Comparison of ENCODE assay signal across 9 mouse cellular contexts in genomic region chr15:82804708-82805639, GRCm38 (mm10). TPM values are rescaled to one million over a fixed set of nuclear protein-coding genes. Genes with fewer than 3 reads are reported as not detected.
DNase-seq lines count a peak whose midpoint lies in the region; ATAC-seq and TF ChIP-seq lines count a peak whose summit lies in the region.
"Had no signal": no experiment of that assay in that cellular context is flagged by ENCODE, and none has a peak within 500 bp of the region (broad histone marks: within the 10 kb centered on the region; RNA-seq: fewer than 3 reads in every experiment).

No protein-coding gene starts in this region.

- H3K9me3 ChIP-seq in ES-Bruce4 (replicated peaks; ENCODE audit: control insufficient read depth, insufficient read depth, low read length, poor library complexity, severe bottlenecking), result no peaks in the 10 kb centered on the region
- H3K9me3 ChIP-seq: midbrain, embryonic 12.5 days had no signal

- no peak overlapping the region for H3K9ac ChIP-seq in ES-Bruce4 (ENCODE audit: low read depth, poor library complexity, severe bottlenecking)
- H3K9ac ChIP-seq: midbrain, embryonic 12.5 days had no signal

- peaks cover 3% of the 10 kb centered on the region for H3K36me3 ChIP-seq in ES-Bruce4 (ENCODE audit: control insufficient read depth, insufficient read depth, low read length, poor library complexity, severe bottlenecking)

- peak; percentile 65 to 93 for DNase-seq in adrenal gland, adult (ENCODE audit: inconsistent age in 2 of 2, low spot score in 1 of 2)
- peak; percentile 74 for DNase-seq in embryo, embryonic 10 days (ENCODE audit: low spot score)
- DNase-seq in gastrocnemius, postnatal 4 days (ENCODE audit: low spot score in 2 of 2), result peak; percentile 50 to 76
- peak; percentile 72 to 89 for DNase-seq in layer of hippocampus, adult 8-10 months (ENCODE audit: low spot score in 2 of 2)
- peak; percentile 73 for DNase-seq in lung, postnatal 25 days (ENCODE audit: low spot score)
- DNase-seq in spleen, adult 12 weeks (ENCODE audit: low spot score), result peak; percentile 63

- H3K4me1 ChIP-seq in ES-Bruce4 (ENCODE audit: control insufficient read depth, insufficient read depth, low read length), result peaks cover 2% of the 10 kb centered on the region

- no peak overlapping the region for H3K4me3 ChIP-seq in ES-Bruce4 (ENCODE audit: low read depth, low read length)
- H3K4me3 ChIP-seq: midbrain, embryonic 12.5 days had no signal

- H3K27ac ChIP-seq in ES-Bruce4 (ENCODE audit: insufficient read depth, low read length), result no peak overlapping the region
- H3K27ac ChIP-seq: midbrain, embryonic 12.5 days had no signal

- TF ChIP-seq EP300 in ES-Bruce4 (IDR thresholded peaks at IDR 0.05; ENCODE audit: insufficient read depth, low read depth, low read length), result no peak

- no peak for TF ChIP-seq POLR2A in ES-Bruce4 (IDR thresholded peaks at IDR 0.05; ENCODE audit: insufficient read depth, low read length)

- ATAC-seq in activated CD4-positive, CD25-positive, alpha-beta regulatory T cell, adult 4 months, result no peak

- H3K27me3 ChIP-seq in ES-Bruce4 (ENCODE audit: control insufficient read depth, insufficient read depth, low read length, poor library complexity, severe bottlenecking), result no peaks in the 10 kb centered on the region
- H3K27me3 ChIP-seq: midbrain, embryonic 12.5 days had no signal

- peak; percentile 75 for TF ChIP-seq CTCF in ES-Bruce4 (IDR thresholded peaks at IDR 0.05; ENCODE audit: low read depth, low read length)

RNA-seq across cellular contexts. Expression of gene Cyp2d26, which starts 10.9 kb away (rescaled TPM):
- not detected in 2 replicates for polyA plus RNA-seq in ES-Bruce4 (2011; ENCODE audit: insufficient read depth, insufficient read length, low read depth, missing spikeins)
- 1 to 10 TPM in 1 of 2 experiments, under 1 TPM in 1; 0.22 to 2.5 TPM for total RNA-seq in gastrocnemius, postnatal 4 days (2021)
- total RNA-seq in layer of hippocampus, adult 8-10 months (2022), result not detected
- polyA plus RNA-seq in activated CD4-positive, CD25-positive, alpha-beta regulatory T cell, adult 4 months (2017; shearing (Covaris generic)), result under 1 TPM in 1 of 2 experiments, not detected in 1; 0.21 TPM
- polyA plus RNA-seq: midbrain, embryonic 12.5 days had no signal

RNA-seq across cellular contexts. Expression of gene Cyp2d40, which starts 41.0 kb away (rescaled TPM):
- not detected in 2 replicates for polyA plus RNA-seq in ES-Bruce4 (2011; ENCODE audit: insufficient read depth, insufficient read length, low read depth, missing spikeins)
- not detected for total RNA-seq in gastrocnemius, postnatal 4 days (2021)
- not detected for total RNA-seq in layer of hippocampus, adult 8-10 months (2022)
- not detected for polyA plus RNA-seq in activated CD4-positive, CD25-positive, alpha-beta regulatory T cell, adult 4 months (2017; shearing (Covaris generic))
- polyA plus RNA-seq: midbrain, embryonic 12.5 days had no signal
